Mouse (Mus musculus): ENCODE measurements at regions not wholly inside any gene's neighbourhood (a gene's known extent, or its start where the extent isn't known, plus 50 kb on each side); places are given as distances from the start of the nearest gene placed in this dataset.

- ATAC-seq: no peak
Observed at GRCm38 (mm10) chr3:33902431-33902830, 58.3 kb upstream of the Ccdc39 start.

- ATAC-seq: no peak
Observed at GRCm38 (mm10) chr3:33903326-33903725, 59.2 kb upstream of the Ccdc39 start.

GRCm38 (mm10) chr3:33903816-33904215, 59.7 kb upstream of the Ccdc39 start:
- ATAC-seq: no peak

GRCm38 (mm10) chr3:33904854-33905678, 61.0 kb upstream of the Ccdc39 start:
- ATAC-seq: no peak

GRCm38 (mm10) chr3:33905679-33906007, 61.5 kb upstream of the Ccdc39 start:
- no peak for ATAC-seq

- ATAC-seq: no peak
Observed at GRCm38 (mm10) chr3:33907061-33907460, 63.0 kb upstream of the Ccdc39 start.

GRCm38 (mm10) chr3:33911559-33911958, 67.4 kb upstream of the Ccdc39 start:
- ATAC-seq: no peak

GRCm38 (mm10) chr3:33913470-33913869, 69.4 kb upstream of the Ccdc39 start:
- ATAC-seq: no peak

- no peak for ATAC-seq
Observed at GRCm38 (mm10) chr3:33914386-33914785, 70.3 kb upstream of the Ccdc39 start.

- no peak for ATAC-seq
Observed at GRCm38 (mm10) chr3:33915777-33916176, 71.7 kb upstream of the Ccdc39 start.

GRCm38 (mm10) chr3:33916318-33916717, 72.2 kb upstream of the Ccdc39 start:
- no peak for ATAC-seq

- no peak for ATAC-seq
Observed at GRCm38 (mm10) chr3:33916818-33917217, 72.7 kb upstream of the Ccdc39 start.

- no peak for ATAC-seq
Observed at GRCm38 (mm10) chr3:33918785-33919184, 74.7 kb upstream of the Ccdc39 start.

GRCm38 (mm10) chr3:33925072-33925471, 81.0 kb upstream of the Ccdc39 start:
- ATAC-seq: no peak

- no peak for ATAC-seq
Observed at GRCm38 (mm10) chr3:33955064-33955463, 64.7 kb upstream of the Fxr1 start.

GRCm38 (mm10) chr3:33955854-33956624, 63.7 kb upstream of the Fxr1 start:
- peak; percentile 83 for ATAC-seq

GRCm38 (mm10) chr3:33956625-33957023, 63.1 kb upstream of the Fxr1 start:
- ATAC-seq: peak; percentile 54

GRCm38 (mm10) chr3:33957676-33958075, 62.1 kb upstream of the Fxr1 start:
- ATAC-seq: no peak

- ATAC-seq: no peak
Observed at GRCm38 (mm10) chr3:33958216-33958615, 61.5 kb upstream of the Fxr1 start.

- no peak for ATAC-seq
Observed at GRCm38 (mm10) chr3:33960211-33960610, 59.5 kb upstream of the Fxr1 start.

- no peak for ATAC-seq
Observed at GRCm38 (mm10) chr3:33962938-33963337, 56.8 kb upstream of the Fxr1 start.

GRCm38 (mm10) chr3:33967184-33967583, 52.6 kb upstream of the Fxr1 start:
- ATAC-seq: no peak
